Mouse (Mus musculus) myocyte (in vitro differentiated cells): ENCODE measurements around the gene Fbxw8. TPM values are rescaled to one million over a fixed set of nuclear protein-coding genes. Genes with fewer than 3 reads are reported as not detected.

Source experiments
- H3K27me3 ChIP-seq: one replicate; pipeline ENCODE4 v1.6.1; 2011; ENCODE audit not compliant: control insufficient read depth, insufficient read depth, insufficient read length
- H3K36me3 ChIP-seq: one replicate; pipeline ENCODE4 v1.6.1; 2011; ENCODE audit not compliant: control insufficient read depth, insufficient read depth
- H3K4me2 ChIP-seq: one replicate; pipeline ENCODE4 v1.6.1; 2011; ENCODE audit warnings: low read depth, control low read depth
- H3K4me3 ChIP-seq: one replicate; pipeline ENCODE4 v1.5.1; 2011; ENCODE audit warnings: mild to moderate bottlenecking, control low read depth, moderate library complexity
- H3K79me2 ChIP-seq: one replicate; pipeline ENCODE4 v1.6.1; 2011; ENCODE audit not compliant: control insufficient read depth, insufficient read depth
- H3ac ChIP-seq: one replicate; pipeline ENCODE4 v1.6.1; 2011; ENCODE audit not compliant: control insufficient read depth, insufficient read length
- CEBPB ChIP-seq: IDR thresholded peaks from 2 replicates; pipeline ENCODE4 v1.6.1; 2011; ENCODE audit warnings: mild to moderate bottlenecking, moderate library complexity; ENCODE audit not compliant: poor library complexity, insufficient read depth, severe bottlenecking
- E2F4 ChIP-seq: IDR thresholded peaks from one replicate; pipeline ENCODE4 v1.6.1; 2011; ENCODE audit warnings: mild to moderate bottlenecking, control low read depth, moderate library complexity; ENCODE audit not compliant: insufficient read depth
- MAX ChIP-seq: IDR thresholded peaks from one replicate; pipeline ENCODE4 v1.6.1; 2011; ENCODE audit warnings: low read depth, mild to moderate bottlenecking, control low read depth
- MYOD1 ChIP-seq, 3 experiments: IDR thresholded peaks; one replicate each; pipeline ENCODE4 v1.6.1; 2011; ENCODE audit warnings: control low read depth in 2 of 3, low read depth in 2 of 3, mild to moderate bottlenecking in 2 of 3, moderate library complexity in 1 of 3; ENCODE audit not compliant: insufficient read length in 2 of 3, control insufficient read depth in 1 of 3
- MYOG ChIP-seq, 3 experiments: IDR thresholded peaks; one replicate each; pipeline ENCODE4 v1.6.1; 2011; ENCODE audit warnings: control low read depth in 2 of 3, low read depth in 2 of 3, mild to moderate bottlenecking in 2 of 3; ENCODE audit not compliant: insufficient read length in 2 of 3, control insufficient read depth in 1 of 3, insufficient read depth in 1 of 3
- POLR2A ChIP-seq: IDR thresholded peaks from one replicate; pipeline ENCODE4 v1.6.1; 2011; ENCODE audit warnings: low read depth, mild to moderate bottlenecking, control low read depth, moderate library complexity; ENCODE audit not compliant: insufficient read length
- POLR2AphosphoS2 ChIP-seq: IDR thresholded peaks from one replicate; pipeline ENCODE4 v1.6.1; 2011; ENCODE audit warnings: low read depth, control low read depth; ENCODE audit not compliant: insufficient read length
- REST ChIP-seq: IDR thresholded peaks from one replicate; pipeline ENCODE4 v1.6.1; 2011; ENCODE audit warnings: mild to moderate bottlenecking, control low read depth, moderate library complexity; ENCODE audit not compliant: insufficient read depth, insufficient read length
- SRF ChIP-seq: IDR thresholded peaks from one replicate; pipeline ENCODE4 v1.6.1; 2011; ENCODE audit warnings: low read depth; ENCODE audit not compliant: control insufficient read depth, insufficient read length
- TCF12 ChIP-seq: IDR thresholded peaks from one replicate; pipeline ENCODE4 v1.6.1; 2011; ENCODE audit warnings: mild to moderate bottlenecking, control low read depth; ENCODE audit not compliant: poor library complexity, insufficient read depth, severe bottlenecking
- TCF3 ChIP-seq: IDR thresholded peaks from one replicate; pipeline ENCODE4 v1.6.1; 2011; ENCODE audit warnings: low read depth, control low read depth; ENCODE audit not compliant: insufficient read length
- USF1 ChIP-seq: IDR thresholded peaks from one replicate; pipeline ENCODE4 v1.6.1; 2011; ENCODE audit warnings: low read depth, mild to moderate bottlenecking, control low read depth, moderate library complexity
- polyA plus RNA-seq: library from polyadenylated mRNA; unstranded; fragments of >200 nt; fragmentation: generic; extraction: Trizol; gene quantifications from one replicate; pipeline ENCODE4 v1.2.1, GENCODE M21; 2012; ENCODE audit warnings: missing spikeins

Gene Fbxw8
- polyA plus RNA-seq, 1 experiment = 65.5 TPM

GRCm38 (mm10) chr5:118017527-118017926 lies 137.7 kb downstream of the Fbxw8 start:
- Histone ChIP-seq H3K36me3 (no peaks in the 10 kb centered on the region), H3K79me2 (no peaks in the 10 kb centered on the region), H3K4me3 (no peak overlapping the region), H3ac (no peak overlapping the region), H3K4me2 (no peak overlapping the region), H3K27me3 (peaks cover 39% of the 10 kb centered on the region)
- TF ChIP-seq MYOG (IDR thresholded peaks at IDR 0.05; ENCODE audit: control insufficient read depth in 1 of 3, insufficient read depth in 1 of 3, insufficient read length in 2 of 3, low read depth in 2 of 3) = no peak

- Histone ChIP-seq H3K79me2 (no peaks in the 10 kb centered on the region), H3K4me2 (no peak overlapping the region), H3ac (no peak overlapping the region), H3K27me3 (peaks cover 39% of the 10 kb centered on the region), H3K4me3 (no peak overlapping the region), H3K36me3 (no peaks in the 10 kb centered on the region)
- TF ChIP-seq POLR2A = no peak
- no peak for TF ChIP-seq POLR2AphosphoS2
- no peak for TF ChIP-seq MYOG (IDR thresholded peaks at IDR 0.05; ENCODE audit: control insufficient read depth in 1 of 3, insufficient read depth in 1 of 3, insufficient read length in 2 of 3, low read depth in 2 of 3)
- no peak for TF ChIP-seq USF1
- no peak for TF ChIP-seq MYOD1 (IDR thresholded peaks at IDR 0.05; ENCODE audit: control insufficient read depth in 1 of 3, insufficient read length in 2 of 3, low read depth in 2 of 3)
- no peak for TF ChIP-seq TCF12
- no peak for TF ChIP-seq REST
- no peak for TF ChIP-seq TCF3
- no peak for TF ChIP-seq SRF
- TF ChIP-seq CEBPB = no peak
- no peak for TF ChIP-seq MAX
- no peak for TF ChIP-seq E2F4
These were observed 139.6 kb downstream of the Fbxw8 start for GRCm38 (mm10) chr5:118015669-118016068.

- H3K79me2 ChIP-seq = no peaks in the 10 kb centered on the region
- H3K27me3 ChIP-seq = peaks cover 34% of the 10 kb centered on the region
- H3K36me3 ChIP-seq = no peaks in the 10 kb centered on the region
- no peak overlapping the region for H3K4me3 ChIP-seq
- no peak overlapping the region for H3K4me2 ChIP-seq
- TF ChIP-seq REST = no peak
- no peak for TF ChIP-seq SRF
- no peak for TF ChIP-seq CEBPB
- TF ChIP-seq POLR2A = no peak
- TF ChIP-seq USF1 = no peak
- TF ChIP-seq TCF3 = no peak
- no peak for TF ChIP-seq E2F4
- TF ChIP-seq MAX = no peak
- no peak for TF ChIP-seq TCF12
- TF ChIP-seq POLR2AphosphoS2 = no peak
- no peak for TF ChIP-seq MYOG (IDR thresholded peaks at IDR 0.05; ENCODE audit: control insufficient read depth in 1 of 3, insufficient read depth in 1 of 3, insufficient read length in 2 of 3, low read depth in 2 of 3)
- no peak for TF ChIP-seq MYOD1 (IDR thresholded peaks at IDR 0.05; ENCODE audit: control insufficient read depth in 1 of 3, insufficient read length in 2 of 3, low read depth in 2 of 3)
- no peak overlapping the region for H3ac ChIP-seq
These were observed 140.2 kb downstream of the Fbxw8 start for GRCm38 (mm10) chr5:118015028-118015427.

Other genes with a start within 250 kb of the Fbxw8 start
- 9.9 TPM for gene Fbxo21, start 178.7 kb downstream of the Fbxw8 start, polyA plus RNA-seq
- 3.1 TPM for gene Tesc, start 127.7 kb downstream of the Fbxw8 start, polyA plus RNA-seq
- gene Hrk, start 9.2 kb upstream of the Fbxw8 start, polyA plus RNA-seq = 0.02 TPM
- 2.1 TPM for gene Rnft2, start 89.7 kb upstream of the Fbxw8 start, polyA plus RNA-seq
- gene 2410131K14Rik, start 89.8 kb upstream of the Fbxw8 start, polyA plus RNA-seq = 5.7 TPM